Mouse (Mus musculus) CH12.LX (cell line): ENCODE data around the gene Kdm4d.

Experiments
- BHLHE40 ChIP-seq: IDR thresholded peaks from 2 replicates; pipeline ENCODE4 v1.6.1; 2011; ENCODE audit warnings: mild to moderate bottlenecking, low read depth, low read length, improper control_type of control experiment
- CHD1 ChIP-seq: IDR thresholded peaks from 2 replicates; pipeline ENCODE4 v1.6.1; 2012; ENCODE audit warnings: low read depth, low read length, improper control_type of control experiment, inconsistent platforms
- CTCF ChIP-seq, 2 experiments: IDR thresholded peaks in 1 of 2; conservative IDR thresholded peaks in 1 of 2; 2 replicates each; pipeline ENCODE4 v1.5.1; 2011 to 2012; ENCODE audit warnings: low read depth in 2 of 2, low read length in 2 of 2, improper control_type of control experiment in 1 of 2, inconsistent platforms in 1 of 2, mild to moderate bottlenecking in 1 of 2, moderate library complexity in 1 of 2
- E2F4 ChIP-seq: IDR thresholded peaks from 2 replicates; pipeline ENCODE4 v1.6.1; 2011; ENCODE audit warnings: low read depth, low read length, improper control_type of control experiment; ENCODE audit not compliant: insufficient replicate concordance
- EP300 ChIP-seq: IDR thresholded peaks from 2 replicates; pipeline ENCODE4 v1.6.1; 2011; ENCODE audit warnings: low read length, improper control_type of control experiment
- GABPA ChIP-seq: IDR thresholded peaks from 2 replicates; pipeline ENCODE4 v1.6.1; 2012; ENCODE audit warnings: low read depth, low read length, improper control_type of control experiment, inconsistent platforms; ENCODE audit not compliant: insufficient replicate concordance
- MAFK ChIP-seq: IDR thresholded peaks from 2 replicates; pipeline ENCODE4 v1.6.1; 2011; ENCODE audit warnings: low read length, improper control_type of control experiment; ENCODE audit not compliant: insufficient replicate concordance
- NELFE ChIP-seq: IDR thresholded peaks from 2 replicates; pipeline ENCODE4 v1.6.1; 2011; ENCODE audit warnings: low read depth, low read length, improper control_type of control experiment
- TBP ChIP-seq: conservative IDR thresholded peaks from 2 replicates; pipeline ENCODE4 v1.6.1; 2011; ENCODE audit warnings: low read depth, low read length, improper control_type of control experiment
- ZC3H11A ChIP-seq: IDR thresholded peaks from 2 replicates; pipeline ENCODE4 v1.6.1; 2012; ENCODE audit warnings: low read depth, mild to moderate bottlenecking, inconsistent platforms, low read length, improper control_type of control experiment

- TF ChIP-seq CTCF (conservative IDR thresholded peaks at IDR 0.05 in 1 of 2, IDR thresholded peaks at IDR 0.05 in 1 of 2; ENCODE audit: low read depth in 2 of 2, low read length in 2 of 2), result no peak
- no peak for TF ChIP-seq BHLHE40
- TF ChIP-seq MAFK, result no peak
- no peak for TF ChIP-seq EP300
- TF ChIP-seq NELFE, result no peak
- no peak for TF ChIP-seq E2F4
- no peak for TF ChIP-seq GABPA
- no peak for TF ChIP-seq TBP
- TF ChIP-seq ZC3H11A, result no peak
- no peak for TF ChIP-seq CHD1
Measured at GRCm38 (mm10) chr9:14532283-14532682, 32.0 kb upstream of the Kdm4d start.
